Mouse (Mus musculus) embryo, embryonic 10 days (tissue): ENCODE data around the gene Gm45717.
"Not testable (repeated sequence)": the region's sequence is repeated elsewhere in the genome, so short reads cannot be mapped to it uniquely, and the experiment has no call there.

Experiments
- DNase-seq: peaks from one replicate; pipeline ENCODE4 v3.0.0-alpha.2; 2015; ENCODE audit warnings: low spot score

Gm45717 gene

GRCm38 (mm10) chr7:140968710-140969109 lies 13.0 kb upstream of the Gm45717 start:
- not testable (repeated sequence) for DNase-seq

- peak; percentile 71 for DNase-seq
These were observed 12.3 kb upstream of the Gm45717 start for GRCm38 (mm10) chr7:140967862-140968591.

- DNase-seq: no peak
These were observed 11.2 kb upstream of the Gm45717 start, which contains the start of gene Ifitm1 for GRCm38 (mm10) chr7:140966921-140967320. Gene Ifitm1 (plus strand): TSS chr7:140967221.

GRCm38 (mm10) chr7:140962733-140963132 lies 7.0 kb upstream of the Gm45717 start:
- DNase-seq: no peak

- DNase-seq: no peak
These were observed 5.7 kb upstream of the Gm45717 start for GRCm38 (mm10) chr7:140961416-140961815.

- no peak for DNase-seq
These were observed 4.3 kb upstream of the Gm45717 start for GRCm38 (mm10) chr7:140960026-140960425.

GRCm38 (mm10) chr7:140959181-140959901 lies 3.6 kb upstream of the Gm45717 start:
- peak; percentile 61 for DNase-seq

GRCm38 (mm10) chr7:140956556-140956869 lies 776 bp upstream of the Gm45717 start:
- DNase-seq: no peak

- no peak for DNase-seq
These were observed 395 bp downstream of the Gm45717 start for GRCm38 (mm10) chr7:140955342-140955741.

- no peak for DNase-seq
These were observed 1.0 kb downstream of the Gm45717 start for GRCm38 (mm10) chr7:140954733-140955071.

- DNase-seq: no peak
These were observed 1.7 kb downstream of the Gm45717 start for GRCm38 (mm10) chr7:140953800-140954732.

GRCm38 (mm10) chr7:140953133-140953532 lies 2.6 kb downstream of the Gm45717 start:
- no peak for DNase-seq

- no peak for DNase-seq
These were observed 3.3 kb downstream of the Gm45717 start for GRCm38 (mm10) chr7:140952441-140952840.

- DNase-seq: no peak
These were observed 4.0 kb downstream of the Gm45717 start for GRCm38 (mm10) chr7:140951765-140952164.

GRCm38 (mm10) chr7:140951051-140951450 lies 4.7 kb downstream of the Gm45717 start:
- no peak for DNase-seq

GRCm38 (mm10) chr7:140949824-140950530 lies 5.8 kb downstream of the Gm45717 start, which contains the start of gene Ifitm5:
Gene Ifitm5 (minus strand): TSS chr7:140950291.
- no peak for DNase-seq

- no peak for DNase-seq
These were observed 6.5 kb downstream of the Gm45717 start for GRCm38 (mm10) chr7:140949255-140949654.

- no peak for DNase-seq
These were observed 7.6 kb downstream of the Gm45717 start for GRCm38 (mm10) chr7:140948161-140948560.

- DNase-seq: no peak
These were observed 8.8 kb downstream of the Gm45717 start for GRCm38 (mm10) chr7:140946980-140947379.

GRCm38 (mm10) chr7:140946311-140946710 lies 9.4 kb downstream of the Gm45717 start:
- DNase-seq: no peak

- no peak for DNase-seq
These were observed 10.5 kb downstream of the Gm45717 start for GRCm38 (mm10) chr7:140945247-140945646.

GRCm38 (mm10) chr7:140944236-140944635 lies 11.5 kb downstream of the Gm45717 start:
- DNase-seq: no peak
